In the genomic region with DNA sequence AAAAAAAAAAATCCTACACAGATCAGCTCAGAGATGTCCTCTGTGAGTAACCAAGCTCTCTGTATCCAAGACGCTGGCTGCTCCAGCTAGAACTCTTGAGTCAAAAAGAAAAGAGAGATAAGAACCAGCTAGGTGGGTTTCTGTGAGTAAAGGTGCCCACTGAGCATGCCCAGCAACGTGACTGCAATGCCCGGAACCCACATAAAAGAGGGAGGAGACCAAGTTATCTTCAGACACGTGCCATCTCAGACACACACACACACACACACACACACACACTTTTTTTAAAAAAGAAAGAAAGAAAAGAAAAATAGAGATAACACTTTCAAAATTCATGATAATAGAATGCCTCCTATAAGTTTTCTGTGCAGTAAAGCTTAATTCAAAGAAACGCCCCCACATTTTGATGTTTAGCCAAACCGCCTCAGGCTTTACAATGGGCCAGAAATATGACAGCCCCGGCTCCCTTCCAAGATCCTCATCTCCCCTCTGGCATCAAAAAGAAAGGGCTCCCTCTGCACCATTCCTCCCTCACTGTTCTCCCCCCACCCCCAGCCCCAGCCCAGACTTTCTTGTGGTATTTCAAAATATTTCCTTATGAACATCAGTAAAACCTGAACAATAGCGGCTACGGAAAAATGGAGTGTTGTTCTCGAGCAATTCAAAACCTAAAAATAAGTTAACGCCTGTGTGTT, we compare ENCODE assay signal across 12 mouse cellular contexts.
A peak's percentile ranks its signal among the peaks of the same experiment; 100 is the strongest.
DNase-seq lines count a peak whose midpoint lies in the region; ATAC-seq and TF ChIP-seq lines count a peak whose summit lies in the region.
"Had no signal": no experiment of that assay in that cellular context is flagged by ENCODE, and none has a peak within 500 bp of the region (broad histone marks: within the 10 kb centered on the region; RNA-seq: fewer than 3 reads in every experiment).

No protein-coding gene starts in this region.

- no peak for TF ChIP-seq CTCF in left cerebral cortex, adult 2 months (IDR thresholded peaks at IDR 0.05)
- TF ChIP-seq CTCF in CH12.LX (conservative IDR thresholded peaks at IDR 0.05 in 1 of 2, IDR thresholded peaks at IDR 0.05 in 1 of 2; ENCODE audit: low read depth in 2 of 2, low read length in 2 of 2) = no peak

- no peaks in the 10 kb centered on the region for H3K27me3 ChIP-seq in CH12.LX (replicated peaks)
- H3K27me3 ChIP-seq in limb, embryonic 15.5 days = no peaks in the 10 kb centered on the region
- H3K27me3 ChIP-seq: heart, embryonic 13.5 days; neural tube, embryonic 13.5 days had no signal

- peak; percentile 73 for DNase-seq in left cerebral cortex, postnatal 4 days
- DNase-seq in left cerebral cortex, adult 2 months (ENCODE audit: extremely low spot score in 1 of 2, low spot score in 2 of 2) = no peak
- peak; percentile 82 for DNase-seq in CD4-positive, CD25-positive, alpha-beta regulatory T cell, adult 2 months (ENCODE audit: low read depth, low spot score)
- no peak for DNase-seq in CH12.LX (ENCODE audit: extremely low read depth)
- DNase-seq in layer of hippocampus, adult 11-12 months (ENCODE audit: low spot score) = no peak
- DNase-seq in adrenal gland, adult 8-10 months = no peak
- no peak for DNase-seq in layer of hippocampus, adult 18-20 months (ENCODE audit: low spot score in 2 of 2)
- DNase-seq: liver had no signal

- no peak overlapping the region for H3K9ac ChIP-seq in CH12.LX (ENCODE audit: insufficient read depth, low read depth)
- no peak overlapping the region for H3K9ac ChIP-seq in limb, embryonic 15.5 days
- H3K9ac ChIP-seq: heart, embryonic 13.5 days; neural tube, embryonic 13.5 days had no signal

- dilution Hi-C loops in CH12.LX (cut with MboI; ENCODE audit: extremely low pct_ligation_motif_present, extremely low pct_unique_long_range_greater_than_20kb, low sequenced_read_pairs) = no loop called here

- no peak for TF ChIP-seq POLR2A in CH12.LX (IDR thresholded peaks at IDR 0.05; ENCODE audit: low read depth, low read length)

- H3K4me2 ChIP-seq in CH12.LX (ENCODE audit: insufficient read depth, low read depth, poor library complexity, severe bottlenecking) = no peak overlapping the region
- H3K4me2 ChIP-seq in limb, embryonic 15.5 days = no peak overlapping the region
- H3K4me2 ChIP-seq: heart, embryonic 13.5 days; neural tube, embryonic 13.5 days had no signal

- H3K79me2 ChIP-seq in CH12.LX (replicated peaks; ENCODE audit: control insufficient read depth, extremely low read depth, insufficient read depth, poor library complexity, severe bottlenecking) = no peaks in the 10 kb centered on the region

- 53% methylated on average over 11 of the region's 11 CpGs for WGBS in limb, embryonic 15.5 days

- ATAC-seq in limb, embryonic 15.5 days (ENCODE audit: insufficient number of reproducible peaks, low FRiP score, low TSS enrichment, low read depth) = no peak
- ATAC-seq: hindbrain, embryonic 16.5 days had no signal

- no peak overlapping the region for H3K27ac ChIP-seq in left cerebral cortex, adult 2 months
- H3K27ac ChIP-seq in CH12.LX (ENCODE audit: insufficient read depth, low read depth) = no peak overlapping the region
- H3K27ac ChIP-seq in limb, embryonic 15.5 days = peak overlapping the region; percentile 60; the same call in 1 of the 2 replicates
- H3K27ac ChIP-seq: heart, embryonic 13.5 days; neural tube, embryonic 13.5 days had no signal

- in situ Hi-C loops in CH12.LX (cut with MboI; ENCODE audit: low pct_ligation_motif_present, low pct_unique_long_range_greater_than_20kb, low sequenced_read_pairs) = no loop called here

- H3K4me1 ChIP-seq in CH12.LX (ENCODE audit: control insufficient read depth in 1 of 2, insufficient read depth in 2 of 2) = peaks cover 7 to 32% of the 10 kb centered on the region in 2 experiments
- H3K4me1 ChIP-seq in limb, embryonic 15.5 days = peaks cover 14% of the 10 kb centered on the region
- H3K4me1 ChIP-seq: neural tube, embryonic 13.5 days had no signal

- no peaks in the 10 kb centered on the region for H3K9me3 ChIP-seq in CH12.LX (replicated peaks; ENCODE audit: low read length)
- no peaks in the 10 kb centered on the region for H3K9me3 ChIP-seq in limb, embryonic 15.5 days
- H3K9me3 ChIP-seq: neural tube, embryonic 13.5 days had no signal

- H3K36me3 ChIP-seq in CH12.LX (replicated peaks in 1 of 2; ENCODE audit: control insufficient read depth in 1 of 2, insufficient read depth in 1 of 2, low read length in 1 of 2) = no peaks in the 10 kb centered on the region
- no peaks in the 10 kb centered on the region for H3K36me3 ChIP-seq in limb, embryonic 15.5 days
- H3K36me3 ChIP-seq: heart, embryonic 13.5 days; neural tube, embryonic 13.5 days had no signal

- intact Hi-C loops in left cerebral cortex, postnatal 4 days (cut with DNase I) = no loop called here
- intact Hi-C loops in left cerebral cortex, adult 2 months (cut with DNase I) = no loop called here

- H3K4me3 ChIP-seq in left cerebral cortex, adult 2 months = no peak overlapping the region
- no peak overlapping the region for H3K4me3 ChIP-seq in CH12.LX (replicated peaks in 1 of 3; ENCODE audit: low read depth in 2 of 3, low read length in 2 of 3, poor library complexity in 1 of 3)
- H3K4me3 ChIP-seq in limb, embryonic 15.5 days = no peak overlapping the region
- H3K4me3 ChIP-seq: heart, embryonic 13.5 days; neural tube, embryonic 13.5 days had no signal

- TF ChIP-seq EP300 in CH12.LX (IDR thresholded peaks at IDR 0.05; ENCODE audit: low read length) = no peak

- no peak for TF ChIP-seq RAD21 in CH12.LX (IDR thresholded peaks at IDR 0.05; ENCODE audit: low read depth, low read length)

TF ChIP-seq in CH12.LX, 34 proteins besides CTCF, POLR2A, EP300 and RAD21:
- TF ChIP-seq NRF1 (IDR thresholded peaks at IDR 0.05; ENCODE audit: low read depth, low read length) = 0 out of 2 replicates have a peak, but pooled peaks have one; percentile 27
- no peak for TF ChIP-seq MEF2A (IDR thresholded peaks at IDR 0.05; ENCODE audit: borderline replicate concordance, low read depth, low read length)
- no peak for TF ChIP-seq ZC3H11A (IDR thresholded peaks at IDR 0.05; ENCODE audit: low read depth, low read length)

Comparison
In these comparisons a context has a peak if more than half of its experiments do, and no peak if none do; other contexts are left out.
1. DNase-seq: peak in left cerebral cortex, postnatal 4 days (single experiment) and CD4-positive, CD25-positive, alpha-beta regulatory T cell, adult 2 months (single experiment); none in left cerebral cortex, adult 2 months (0 of 2), CH12.LX (single experiment), layer of hippocampus, adult 11-12 months (single experiment), adrenal gland, adult 8-10 months (single experiment) and layer of hippocampus, adult 18-20 months (0 of 2).